Mouse (Mus musculus) frontal cortex, postnatal 36 days (tissue): ENCODE results near the gene Urad.

ENCODE experiments used
- DNase-seq, 2 experiments: peaks; one replicate each; pipeline ENCODE4 v3.0.0; 2022; ENCODE audit warnings: low spot score in 2 of 2

Gene Urad

GRCm38 (mm10) chr5:147322183-147322582 is at the start of gene Urad:
Gene Urad (minus strand): TSS chr5:147322440.
- no peak for DNase-seq

GRCm38 (mm10) chr5:147370276-147370675 is 48.0 kb upstream of the Urad start:
- no peak for DNase-seq

- DNase-seq, result no peak
Observed at GRCm38 (mm10) chr5:147368221-147368620, 46.0 kb upstream of the Urad start.

- no peak for DNase-seq
Observed at GRCm38 (mm10) chr5:147365995-147366765, 43.9 kb upstream of the Urad start.

- DNase-seq, result no peak
Observed at GRCm38 (mm10) chr5:147363054-147363453, 40.8 kb upstream of the Urad start.

GRCm38 (mm10) chr5:147358481-147358880 is 36.2 kb upstream of the Urad start:
- no peak for DNase-seq

GRCm38 (mm10) chr5:147357536-147357935 is 35.3 kb upstream of the Urad start:
- no peak for DNase-seq

GRCm38 (mm10) chr5:147356260-147357055 is 34.2 kb upstream of the Urad start:
- DNase-seq, result no peak

DNA sequence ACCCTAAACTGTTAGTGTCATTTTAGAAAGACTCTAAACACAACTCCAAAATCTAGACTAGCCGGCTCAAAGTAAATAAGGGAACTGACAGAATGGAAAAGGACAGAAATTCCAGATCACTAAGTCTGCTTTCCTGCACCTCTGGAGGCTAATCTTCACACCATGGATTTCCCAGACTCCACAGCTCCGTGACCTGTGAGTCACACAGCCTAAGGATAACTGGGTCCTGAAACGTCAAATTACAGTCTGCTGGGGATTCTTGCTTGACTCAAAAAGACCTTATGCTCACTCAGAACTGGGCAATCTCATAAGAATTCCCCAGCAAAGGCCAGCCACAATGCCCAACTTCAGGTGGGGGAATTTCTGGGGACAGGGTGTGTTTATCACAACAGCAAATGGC is 33.5 kb upstream of the Urad start:
- DNase-seq, result no peak

DNA sequence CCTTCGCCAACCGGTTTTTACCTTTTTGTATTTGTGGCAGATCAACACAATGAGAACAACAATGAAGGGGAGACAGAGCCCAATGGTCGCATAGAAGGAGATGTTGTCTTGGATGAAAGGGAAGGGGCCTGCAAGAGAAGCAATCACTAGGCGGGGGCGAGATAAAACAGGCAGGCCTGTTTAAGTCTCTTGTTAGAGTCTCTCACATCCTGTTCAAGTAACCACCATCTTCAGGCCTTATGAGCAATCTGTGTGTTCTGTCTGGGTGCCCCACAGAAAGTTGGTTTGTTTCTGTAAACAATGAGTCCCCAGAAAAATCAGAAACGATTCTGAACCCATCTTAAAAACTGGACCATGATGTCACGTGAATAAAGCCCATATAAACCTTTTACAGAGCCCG is 32.7 kb upstream of the Urad start:
- no peak for DNase-seq

DNA sequence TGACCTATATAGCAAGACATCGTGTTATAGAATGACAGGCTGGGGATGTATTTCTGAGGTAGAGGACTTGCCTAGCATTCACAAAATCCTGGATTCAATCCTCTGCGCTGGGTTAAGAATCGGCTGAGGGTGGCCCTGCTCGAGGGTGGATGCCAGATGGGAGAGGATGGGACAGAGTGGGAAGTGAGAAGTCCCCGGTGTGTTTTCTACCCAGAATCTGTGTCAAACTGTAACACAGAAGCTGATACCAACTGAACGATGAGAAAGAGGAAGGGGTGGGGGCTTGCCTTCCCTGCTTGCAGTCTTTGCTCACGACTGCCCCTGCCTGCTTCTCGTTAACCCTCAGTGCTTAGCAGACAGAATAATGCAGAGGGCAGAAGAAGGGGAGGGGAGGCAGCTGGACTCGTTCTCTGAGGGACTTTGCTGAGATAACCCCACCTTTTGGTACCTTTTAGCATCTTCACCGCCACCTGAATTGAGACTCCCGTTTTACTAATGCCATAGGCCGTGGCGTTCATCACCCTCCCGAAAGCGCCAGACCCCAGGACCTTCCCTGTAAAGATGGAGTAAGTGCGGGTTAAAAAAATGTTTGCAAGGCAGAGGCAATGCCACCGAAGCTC is 32.0 kb upstream of the Urad start:
- DNase-seq, result peak; percentile 70 to 72

DNA sequence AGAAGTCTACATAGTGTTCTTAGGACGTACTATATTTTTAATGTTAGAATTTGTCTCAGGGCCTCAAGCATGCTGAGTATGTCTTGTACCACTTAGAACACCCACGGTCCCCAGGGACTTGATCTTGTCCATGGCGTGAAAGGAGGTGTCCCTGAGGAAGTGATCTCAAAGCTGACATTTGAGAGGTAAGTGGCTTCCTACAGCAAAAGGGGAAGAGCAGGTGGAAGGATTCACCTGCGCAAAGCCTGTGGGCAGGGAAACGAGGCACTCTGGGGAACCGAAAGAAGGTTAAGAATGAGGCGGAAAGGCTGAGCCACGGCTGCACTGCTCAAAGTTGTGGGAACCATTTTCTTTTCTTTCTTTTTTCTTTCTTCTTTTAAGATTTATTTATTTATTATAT is 29.7 kb upstream of the Urad start:
- DNase-seq, result no peak

GRCm38 (mm10) chr5:147345981-147346380 is 23.7 kb upstream of the Urad start:
- DNase-seq, result no peak

DNA sequence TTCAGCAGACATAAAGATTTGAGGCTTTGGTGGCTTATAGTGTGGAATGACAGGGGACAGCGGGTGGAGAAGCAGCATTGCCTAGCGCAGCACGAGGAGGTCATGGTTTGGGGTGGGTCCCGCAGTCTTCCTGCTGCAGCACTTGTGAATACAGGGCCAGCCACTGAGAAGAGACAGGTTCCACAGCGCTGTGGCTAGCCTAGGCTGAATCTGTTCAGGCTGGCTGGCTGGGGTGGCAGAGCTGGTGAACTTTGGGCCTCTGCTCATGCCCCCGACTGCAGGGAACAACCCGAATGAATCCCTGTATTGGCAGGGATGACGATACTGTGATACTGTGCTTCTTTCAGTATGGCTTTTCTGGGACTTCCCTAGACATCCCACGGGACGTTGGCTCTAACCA is 21.7 kb upstream of the Urad start:
- DNase-seq, result no peak

- no peak for DNase-seq
Observed at GRCm38 (mm10) chr5:147342901-147343300, 20.7 kb upstream of the Urad start.

DNA sequence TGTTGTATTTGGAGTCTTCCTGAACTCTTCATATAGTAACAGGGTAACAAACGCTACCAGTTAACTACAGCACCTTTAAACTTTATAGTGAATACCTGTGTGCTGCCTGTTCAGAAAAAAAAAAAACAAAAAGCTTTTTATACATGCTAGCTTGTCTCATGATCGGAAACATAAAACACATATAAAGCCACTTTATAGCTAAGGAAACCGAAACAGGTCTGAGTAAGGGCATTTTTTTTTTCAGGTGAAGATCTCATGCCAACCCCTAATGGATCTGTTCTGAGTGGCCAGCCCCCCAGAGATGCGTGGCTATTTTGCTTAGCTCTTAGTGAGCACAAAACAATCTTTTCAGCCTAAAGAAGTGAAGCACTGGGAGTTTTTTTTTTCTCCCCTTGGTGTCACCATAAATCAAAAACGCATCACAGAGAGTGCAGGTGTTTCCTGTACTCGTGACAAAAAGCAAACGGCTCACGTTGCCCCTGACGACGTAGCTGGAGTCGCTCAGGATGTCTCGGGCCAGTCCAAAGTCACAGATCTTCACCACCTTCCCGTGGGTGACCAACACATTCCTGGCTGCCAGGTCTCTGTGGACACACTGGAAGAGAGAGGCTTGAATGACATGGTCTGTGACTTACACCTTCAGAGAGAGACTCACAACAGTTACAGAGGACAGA is 18.6 kb upstream of the Urad start:
- no peak for DNase-seq

DNA sequence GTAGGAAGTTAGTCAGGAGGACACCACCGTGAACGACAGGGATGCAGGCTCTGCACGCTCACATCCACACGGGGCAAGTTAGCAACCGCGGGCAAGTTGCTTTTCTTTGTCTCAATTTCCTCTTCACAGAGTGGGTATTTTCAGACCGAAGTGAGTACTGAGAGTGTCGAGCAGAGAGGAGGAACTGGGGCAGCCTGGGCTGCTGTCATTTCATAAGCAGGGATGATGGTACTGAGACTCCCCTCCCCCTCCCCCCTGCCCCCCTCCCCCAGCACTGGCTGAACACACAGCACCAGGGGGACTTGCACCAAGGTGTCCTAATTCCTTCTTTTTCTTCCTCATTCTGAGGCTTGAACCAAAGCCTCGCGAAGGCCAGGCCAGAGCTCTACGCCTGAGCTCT is 17.3 kb upstream of the Urad start:
- DNase-seq, result no peak

- DNase-seq, result no peak
Observed at GRCm38 (mm10) chr5:147338967-147339366, 16.7 kb upstream of the Urad start.

DNA sequence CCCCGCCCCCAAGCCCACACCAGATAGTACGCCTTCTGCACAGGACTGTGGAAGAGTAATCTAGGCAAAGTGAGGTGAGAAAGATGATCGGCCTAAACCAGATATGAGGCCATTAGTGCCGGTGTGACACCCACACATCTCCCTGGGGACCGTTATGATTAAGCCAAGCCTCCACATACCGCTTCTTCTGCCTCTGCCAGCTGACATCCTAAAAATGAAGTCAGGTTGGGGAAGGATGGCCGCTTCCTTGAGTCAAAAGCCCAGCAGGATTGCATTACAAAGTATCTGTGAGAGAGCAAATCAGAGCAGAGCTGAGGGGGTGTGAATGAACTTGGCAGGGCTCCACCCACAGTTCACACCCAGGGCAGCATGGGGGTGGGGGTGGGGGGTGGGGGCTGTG is 10.5 kb upstream of the Urad start:
- DNase-seq, result no peak

DNA sequence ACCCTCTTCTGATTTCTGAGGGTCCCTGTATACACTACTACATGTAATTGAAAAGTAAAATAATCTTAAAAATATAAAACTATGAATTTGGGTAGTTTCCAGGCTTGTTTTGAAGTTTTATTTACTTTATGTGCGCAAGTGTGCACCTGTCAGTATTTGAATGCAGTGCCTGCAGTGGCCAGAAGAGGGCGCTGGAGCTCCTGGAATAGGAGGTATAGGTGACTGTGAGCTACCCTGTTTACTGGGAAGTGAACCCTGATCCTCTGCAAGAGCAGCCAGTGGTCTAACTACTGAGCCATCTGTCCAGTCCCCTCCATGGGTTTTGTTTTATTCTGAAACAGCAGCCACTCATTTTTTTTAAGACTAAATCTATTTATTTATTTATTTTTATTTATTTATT is 9.3 kb upstream of the Urad start:
- DNase-seq, result peak; percentile 24 to 35

GRCm38 (mm10) chr5:147329946-147330345 is 7.7 kb upstream of the Urad start:
- no peak for DNase-seq

DNA sequence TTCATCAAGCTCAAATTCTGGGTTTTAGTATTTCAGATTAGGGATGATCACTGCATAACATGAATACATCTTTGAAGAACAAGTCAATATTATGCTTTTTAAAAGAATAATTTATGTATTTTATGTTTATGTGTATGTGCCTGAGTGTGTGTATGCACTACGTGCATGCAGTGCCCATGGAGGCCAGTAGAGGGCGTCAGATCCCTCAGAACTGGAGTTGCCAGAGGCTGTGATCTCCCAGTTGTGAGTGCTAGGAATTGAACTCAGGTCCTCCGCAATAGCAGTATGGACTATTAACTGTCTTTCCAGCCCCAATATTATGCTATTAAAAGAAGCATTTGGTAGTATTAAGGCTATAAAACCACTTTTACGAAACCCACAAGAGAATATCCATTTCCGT is 5.4 kb upstream of the Urad start:
- no peak for DNase-seq
